Mouse (Mus musculus) myocyte (in vitro differentiated cells): ENCODE measurements around the gene Gmds.
A peak's percentile ranks its signal among the peaks of the same experiment; 100 is the strongest.

ENCODE experiments used
- E2F4 ChIP-seq: IDR thresholded peaks from one replicate; pipeline ENCODE4 v1.6.1; 2011; ENCODE audit warnings: mild to moderate bottlenecking, control low read depth, moderate library complexity; ENCODE audit not compliant: insufficient read depth
- MAX ChIP-seq: IDR thresholded peaks from one replicate; pipeline ENCODE4 v1.6.1; 2011; ENCODE audit warnings: low read depth, mild to moderate bottlenecking, control low read depth
- MYOD1 ChIP-seq, 3 experiments: IDR thresholded peaks; one replicate each; pipeline ENCODE4 v1.6.1; 2011; ENCODE audit warnings: control low read depth in 2 of 3, low read depth in 2 of 3, mild to moderate bottlenecking in 2 of 3, moderate library complexity in 1 of 3; ENCODE audit not compliant: insufficient read length in 2 of 3, control insufficient read depth in 1 of 3
- MYOG ChIP-seq, 3 experiments: IDR thresholded peaks; one replicate each; pipeline ENCODE4 v1.6.1; 2011; ENCODE audit warnings: control low read depth in 2 of 3, low read depth in 2 of 3, mild to moderate bottlenecking in 2 of 3; ENCODE audit not compliant: insufficient read length in 2 of 3, control insufficient read depth in 1 of 3, insufficient read depth in 1 of 3
- POLR2A ChIP-seq: IDR thresholded peaks from one replicate; pipeline ENCODE4 v1.6.1; 2011; ENCODE audit warnings: low read depth, mild to moderate bottlenecking, control low read depth, moderate library complexity; ENCODE audit not compliant: insufficient read length
- POLR2AphosphoS2 ChIP-seq: IDR thresholded peaks from one replicate; pipeline ENCODE4 v1.6.1; 2011; ENCODE audit warnings: low read depth, control low read depth; ENCODE audit not compliant: insufficient read length
- TCF12 ChIP-seq: IDR thresholded peaks from one replicate; pipeline ENCODE4 v1.6.1; 2011; ENCODE audit warnings: mild to moderate bottlenecking, control low read depth; ENCODE audit not compliant: poor library complexity, insufficient read depth, severe bottlenecking
- USF1 ChIP-seq: IDR thresholded peaks from one replicate; pipeline ENCODE4 v1.6.1; 2011; ENCODE audit warnings: low read depth, mild to moderate bottlenecking, control low read depth, moderate library complexity

DNA sequence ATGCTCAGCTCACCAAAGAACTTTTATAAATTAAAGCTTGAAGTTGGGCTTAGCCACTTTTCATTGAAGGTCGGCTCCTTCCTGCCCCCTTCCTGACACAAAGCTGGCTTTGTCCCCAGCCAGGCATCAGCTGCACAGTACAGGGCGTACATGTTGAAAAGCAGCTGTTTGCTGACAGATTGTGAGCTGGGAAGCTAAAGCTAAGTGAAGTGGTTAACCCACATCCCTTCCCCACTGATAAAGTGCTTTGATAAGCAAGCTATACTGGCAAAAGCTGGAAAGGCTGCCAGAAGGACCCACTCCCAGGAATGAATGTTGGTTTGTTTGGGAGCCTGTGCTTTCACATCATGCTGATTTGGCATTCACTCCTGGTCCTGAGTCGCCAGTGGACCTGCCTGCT is 158.6 kb downstream of the Gmds start:
- TF ChIP-seq POLR2A (no peak), MYOD1 (IDR thresholded peaks at IDR 0.05; ENCODE audit: control insufficient read depth in 1 of 3, insufficient read length in 2 of 3, low read depth in 2 of 3) (peak; percentile 53 to 97 (median 97)), POLR2AphosphoS2 (no peak), E2F4 (no peak), MYOG (IDR thresholded peaks at IDR 0.05; ENCODE audit: control insufficient read depth in 1 of 3, insufficient read depth in 1 of 3, insufficient read length in 2 of 3, low read depth in 2 of 3) (peak; percentile 76 to 97 (median 77)), MAX (no peak), TCF12 (peak; percentile 90), USF1 (no peak)
